Mouse (Mus musculus) heart, adult 8-10 months (tissue): ENCODE measurements around the gene Gif. TPM values are rescaled to one million over a fixed set of nuclear protein-coding genes. Genes with fewer than 3 reads are reported as not detected.

Experiments used
- DNase-seq: peaks from one replicate; pipeline ENCODE4 v3.0.0; 2022; ENCODE audit warnings: low spot score
- total RNA-seq, 4 experiments: library from RNA; stranded (reverse); gene quantifications; 2 replicates each; pipeline ENCODE4 v1.2.4; 2022

The Gif gene
- not detected for total RNA-seq

DNA sequence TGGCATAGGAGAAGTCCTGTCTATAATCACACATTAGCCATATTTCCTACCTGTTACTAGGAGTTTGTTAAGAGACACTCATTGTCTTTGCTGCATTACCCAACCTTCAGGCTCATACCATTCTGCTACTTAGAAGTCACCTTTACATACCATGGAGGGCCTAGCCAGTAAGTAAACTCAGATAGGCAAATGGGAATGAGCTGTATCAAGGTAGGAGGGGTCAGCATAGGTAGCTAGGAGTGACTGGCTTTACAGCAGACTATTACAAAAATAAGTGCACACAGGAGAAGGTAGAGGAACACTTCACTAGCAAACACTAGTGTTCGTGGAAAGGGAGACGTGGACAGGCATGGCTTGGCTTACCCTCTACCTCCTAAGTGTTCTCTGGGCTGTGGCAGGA, at the start of gene Gif:
Gif (plus strand) TSS at position 257 of the 400 bp plus-strand sequence.
- DNase-seq = no peak

GRCm38 (mm10) chr19:11698342-11698741, 49.0 kb upstream of the Gif start:
- DNase-seq = no peak

DNA sequence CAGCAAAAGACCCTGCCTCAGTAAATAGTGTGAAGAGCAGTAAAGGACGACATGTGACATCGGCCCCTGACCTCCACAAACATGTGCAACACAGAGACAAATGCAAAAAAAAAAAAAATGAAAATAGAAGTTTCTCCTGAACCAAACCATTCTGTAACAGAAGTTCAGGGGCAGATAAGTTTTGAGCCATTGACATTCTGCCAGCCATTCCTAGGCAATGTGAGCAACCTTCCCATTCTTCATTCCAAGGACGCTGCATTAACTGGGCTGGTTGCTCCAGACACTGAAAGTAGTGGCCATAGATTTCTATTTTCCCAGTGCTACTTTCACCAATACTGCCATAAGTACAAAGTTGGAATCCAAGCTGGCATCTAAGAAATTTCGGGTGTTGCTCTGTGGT, 34.9 kb upstream of the Gif start:
- no peak for DNase-seq

GRCm38 (mm10) chr19:11720071-11720470, 27.3 kb upstream of the Gif start:
- no peak for DNase-seq

GRCm38 (mm10) chr19:11723870-11724269, 23.5 kb upstream of the Gif start:
- DNase-seq = no peak

DNA sequence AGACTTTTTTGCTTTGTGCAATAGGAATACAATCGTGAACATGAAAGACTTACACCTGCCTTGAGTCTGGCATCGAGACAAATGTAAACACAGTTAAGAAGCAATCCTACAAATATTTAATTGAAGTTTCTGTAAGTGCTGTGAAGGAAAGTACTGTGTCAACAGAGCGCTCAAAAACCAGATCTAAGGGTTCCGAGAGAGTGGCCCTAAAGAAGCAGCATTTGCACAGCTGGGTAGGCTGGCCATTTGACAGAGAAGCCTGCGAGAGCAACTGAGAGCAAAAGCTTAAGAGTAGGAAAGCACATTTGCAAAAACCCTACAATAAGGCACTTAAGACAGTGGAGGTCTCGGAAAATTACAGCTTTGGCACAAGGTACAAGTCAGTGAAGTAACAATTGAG, 23.1 kb upstream of the Gif start:
- DNase-seq = no peak

DNA sequence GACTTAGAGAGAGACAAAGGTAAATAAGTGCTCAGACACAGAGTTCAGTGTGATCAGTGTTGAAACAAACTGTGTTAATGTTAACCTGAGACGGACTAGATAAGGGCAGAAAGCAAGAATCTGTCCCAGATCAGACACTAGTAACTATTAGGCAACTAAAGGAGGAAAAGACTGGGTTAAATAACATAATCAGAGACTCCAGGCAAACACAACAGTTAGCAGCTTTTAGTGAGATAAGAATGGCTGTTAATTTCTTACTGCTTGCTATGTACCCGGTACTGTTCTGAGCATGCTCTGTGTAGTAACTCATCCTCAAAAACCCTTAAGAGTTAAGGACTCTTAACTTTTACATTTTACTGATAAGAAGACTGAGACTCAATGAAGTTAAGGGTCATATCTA, 21.4 kb upstream of the Gif start:
- DNase-seq = no peak

GRCm38 (mm10) chr19:11727304-11727703, 20.1 kb upstream of the Gif start:
- no peak for DNase-seq

DNA sequence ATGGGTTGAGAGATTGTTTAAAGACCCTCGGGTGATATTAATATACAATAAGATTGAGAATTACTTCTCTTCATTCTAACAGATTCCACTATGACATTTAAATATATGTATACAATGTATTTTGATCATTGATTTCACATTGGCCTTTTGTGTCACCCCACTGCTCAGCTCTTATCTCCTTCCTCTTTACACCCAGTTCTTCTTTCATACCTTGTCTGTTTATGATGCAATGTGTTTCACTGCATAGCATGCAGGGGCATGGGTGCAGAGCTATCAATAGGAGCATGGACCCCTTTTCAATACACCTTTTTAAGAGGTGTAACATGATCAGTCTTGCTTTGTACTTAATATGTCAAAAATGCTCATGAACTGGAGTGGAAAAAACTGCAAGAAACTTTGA, 17.1 kb upstream of the Gif start:
- no peak for DNase-seq

GRCm38 (mm10) chr19:11736455-11736854, 10.9 kb upstream of the Gif start:
- DNase-seq = no peak

- no peak for DNase-seq
These were observed 1.7 kb upstream of the Gif start for GRCm38 (mm10) chr19:11745680-11746079.

DNA sequence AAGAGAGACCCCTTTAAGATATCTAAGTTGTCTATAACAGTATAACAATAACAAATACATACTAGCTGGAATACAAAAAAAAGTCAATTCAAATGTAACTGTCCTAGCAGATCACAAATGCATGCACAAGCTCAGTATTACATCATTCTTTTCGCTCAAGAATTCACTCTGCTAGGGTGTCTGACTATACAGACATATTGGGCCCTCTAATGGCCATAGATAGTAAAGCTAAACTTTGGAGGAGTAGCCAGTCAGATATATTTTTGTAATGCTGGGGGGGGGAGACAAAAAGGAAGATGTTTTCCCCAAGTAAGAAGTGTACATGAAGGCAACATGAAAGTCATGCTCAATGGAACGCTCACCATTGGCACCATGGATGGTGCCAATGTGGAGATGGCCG, 17.7 kb downstream of the Gif start:
- no peak for DNase-seq

DNA sequence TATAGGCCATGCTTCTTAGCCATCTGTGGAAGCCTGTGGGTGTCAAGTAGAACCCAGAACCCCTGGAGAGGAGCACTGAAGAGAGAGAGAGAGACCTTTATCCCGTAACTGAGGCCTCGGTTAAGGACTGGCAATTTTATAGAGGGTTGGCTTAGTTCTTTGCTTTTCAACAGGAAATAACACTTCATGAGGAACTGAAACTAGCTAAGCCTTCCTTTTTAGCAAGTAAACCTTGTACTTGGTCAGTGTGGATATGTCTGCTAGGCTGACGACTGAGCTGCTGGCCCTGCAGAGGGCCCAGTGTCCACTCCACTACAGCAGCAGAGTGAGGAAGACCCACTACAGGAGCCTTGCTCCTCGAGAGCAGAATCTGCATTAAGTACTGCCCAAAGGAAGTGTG, 19.1 kb downstream of the Gif start:
- DNase-seq = no peak

GRCm38 (mm10) chr19:11768163-11768562, 20.8 kb downstream of the Gif start:
- DNase-seq = no peak

GRCm38 (mm10) chr19:11769257-11769920, 22.0 kb downstream of the Gif start:
- no peak for DNase-seq

DNA sequence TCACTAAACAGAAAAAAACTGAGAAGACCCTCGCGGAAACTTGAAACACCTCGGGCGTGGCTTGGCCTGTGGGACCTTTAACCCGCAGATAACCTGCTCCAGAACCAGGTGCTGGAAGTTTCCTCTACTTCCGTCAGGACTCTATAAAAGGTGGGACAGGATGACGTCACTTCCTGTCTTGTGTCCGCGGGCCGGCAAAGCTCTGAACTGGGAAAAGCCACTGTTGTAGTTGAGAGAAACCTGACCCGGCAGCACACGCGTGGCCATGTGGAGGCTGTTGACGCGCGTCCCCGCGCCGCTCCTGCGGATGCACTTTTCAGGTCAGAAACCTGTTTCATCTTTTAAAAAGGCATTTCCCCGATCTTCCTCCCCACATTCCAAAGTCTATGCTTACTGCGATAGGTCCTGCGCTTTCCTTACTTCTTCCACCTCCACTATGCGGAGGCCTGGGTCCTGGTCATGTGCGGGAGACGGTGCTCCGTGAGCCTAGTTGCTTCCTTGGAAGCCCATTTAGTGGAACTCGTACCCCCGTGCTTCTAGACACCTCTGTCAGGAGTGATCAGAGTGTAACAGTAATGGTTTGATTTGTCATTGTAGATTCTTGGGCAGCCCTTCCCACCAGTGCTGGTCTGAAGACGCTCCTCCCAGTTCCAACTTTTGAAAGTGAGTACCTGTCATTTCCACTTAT, 23.0 kb downstream of the Gif start, which contains the start of gene Mrpl16:
Mrpl16 (plus strand) TSS at position 187 of the 688 bp plus-strand sequence.
- DNase-seq = peak; percentile 89

DNA sequence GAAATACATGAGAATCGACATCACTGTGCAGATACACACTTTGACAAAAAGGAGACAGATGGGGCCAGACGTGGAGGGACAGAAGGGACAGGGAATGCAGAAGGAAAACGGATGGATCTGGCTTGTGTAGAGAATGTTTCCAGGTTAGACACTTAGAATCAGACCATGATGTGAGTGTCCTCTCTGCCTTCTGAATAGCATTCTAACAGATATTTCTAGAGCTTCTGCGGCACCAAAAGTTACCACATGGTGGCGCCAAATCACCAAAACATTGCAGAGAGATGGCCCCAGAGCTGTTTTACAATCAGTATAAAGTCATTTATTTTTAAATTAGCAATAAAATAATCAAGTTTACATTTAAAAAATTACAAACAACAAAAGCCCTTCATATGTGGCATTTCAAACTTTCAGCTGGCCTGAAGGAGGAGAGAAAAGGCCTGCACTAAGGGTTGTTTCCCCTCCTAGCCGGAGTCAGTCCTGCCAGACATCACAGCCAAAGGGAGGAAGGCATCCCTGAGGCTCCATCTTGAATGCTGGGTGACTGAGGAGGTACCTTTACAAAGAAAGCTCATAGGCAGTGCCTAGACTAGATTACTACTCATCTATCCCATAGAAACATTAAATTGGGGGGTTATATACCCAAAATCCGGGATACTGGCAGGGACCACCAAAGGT, 30.0 kb downstream of the Gif start:
- DNase-seq = peak; percentile 69

DNA sequence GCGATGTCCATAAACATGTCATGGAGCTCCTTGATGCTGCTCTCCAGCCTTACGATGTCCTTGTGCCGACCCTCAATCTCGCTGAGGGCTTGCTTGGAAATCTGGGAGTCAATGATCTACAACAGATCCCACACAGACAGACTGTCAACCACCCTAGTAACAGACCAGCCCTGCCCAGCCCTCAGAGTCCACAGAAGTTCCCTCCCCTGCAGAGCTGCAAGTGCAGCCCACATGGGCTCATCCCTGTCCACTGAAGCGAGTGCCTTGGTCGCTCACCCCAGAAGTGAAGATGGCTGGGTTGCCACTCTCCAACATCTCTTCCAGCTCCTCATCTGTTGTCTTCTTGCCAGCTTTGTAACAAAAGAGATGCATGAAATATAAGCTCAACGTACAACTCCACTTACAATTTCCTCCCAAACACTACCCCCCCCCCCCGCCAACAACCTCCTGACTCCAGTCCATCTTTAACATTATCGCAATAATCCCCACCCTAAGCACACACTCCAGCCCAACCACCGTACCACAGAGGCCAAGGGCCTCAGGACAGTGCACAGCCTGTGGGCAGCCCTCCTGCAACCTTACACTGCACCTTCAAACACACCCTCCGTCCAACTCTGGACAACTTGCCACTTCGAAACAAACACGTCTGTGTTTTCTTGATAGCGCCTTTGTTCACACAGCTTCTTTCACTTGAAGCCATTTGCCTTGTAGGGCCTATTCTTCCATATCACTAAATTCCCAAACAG, 38.2 kb downstream of the Gif start:
- DNase-seq = no peak

GRCm38 (mm10) chr19:11787826-11788225, 40.5 kb downstream of the Gif start:
- DNase-seq = no peak

- no peak for DNase-seq
These were observed 41.5 kb downstream of the Gif start for GRCm38 (mm10) chr19:11788876-11789275.

DNA sequence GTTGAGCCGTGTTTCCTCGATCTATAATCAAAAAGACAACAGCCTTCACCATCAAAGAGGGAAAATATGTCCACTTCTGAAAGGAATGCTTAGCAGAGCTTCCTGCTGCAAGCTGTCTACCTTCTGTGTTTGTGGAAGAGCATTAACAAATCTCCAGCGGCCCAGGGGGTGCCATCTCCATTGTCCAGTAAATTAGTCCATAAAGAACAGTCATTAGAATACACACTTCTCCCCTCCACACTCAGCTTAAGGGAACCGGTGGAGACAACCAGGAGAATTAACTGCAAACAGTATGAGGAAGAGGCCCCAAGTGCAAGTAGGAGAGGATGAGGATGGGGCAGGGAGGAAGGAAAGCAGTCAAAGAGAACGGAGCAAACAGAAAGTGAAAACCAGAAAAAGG, 44.5 kb downstream of the Gif start:
- no peak for DNase-seq

DNA sequence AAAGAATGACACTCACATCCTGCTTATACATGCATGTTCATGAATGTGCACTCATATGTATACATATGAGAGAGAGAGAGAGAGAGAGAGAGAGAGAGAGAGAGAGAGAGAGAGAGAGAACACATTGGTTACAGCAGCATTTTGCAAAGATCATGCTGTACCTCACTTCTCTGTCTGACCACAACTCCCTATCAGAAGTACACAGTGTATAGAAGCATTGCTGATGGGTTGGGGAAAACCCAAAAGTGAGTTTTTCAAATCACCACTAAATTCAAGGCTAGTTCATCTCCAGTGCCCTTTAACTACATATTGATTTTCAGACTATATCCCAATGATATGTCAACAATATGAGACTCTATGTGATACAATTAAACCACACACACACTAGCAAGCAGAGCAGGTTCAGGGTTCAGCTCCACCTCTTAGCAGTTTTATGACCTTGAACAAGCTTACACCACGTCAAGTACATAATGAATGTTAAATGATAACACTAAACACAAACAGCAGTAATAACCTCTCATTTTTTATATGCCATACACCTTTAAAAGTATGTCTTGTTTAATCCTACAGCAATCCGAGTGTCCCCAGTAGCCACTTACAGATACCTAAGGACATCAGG, 46.5 kb downstream of the Gif start:
- no peak for DNase-seq
